Mouse (Mus musculus) kidney, adult 11 months (tissue): Measurements from ENCODE around the gene Hic2.

Source experiments
- DNase-seq: peaks from one replicate; pipeline ENCODE4 v3.0.0; 2022

Gene Hic2

GRCm38 (mm10) chr16:17277342-17278211 lies 44.2 kb downstream of the Hic2 start:
- peak; percentile 11 for DNase-seq

GRCm38 (mm10) chr16:17280471-17280870 lies 47.1 kb downstream of the Hic2 start:
- no peak for DNase-seq

GRCm38 (mm10) chr16:17283151-17283550 lies 49.8 kb downstream of the Hic2 start:
- no peak for DNase-seq

GRCm38 (mm10) chr16:17287103-17287502 lies 53.7 kb downstream of the Hic2 start:
- no peak for DNase-seq

GRCm38 (mm10) chr16:17291016-17291415 lies 57.6 kb downstream of the Hic2 start:
- no peak for DNase-seq

- peak; percentile 23 for DNase-seq
Observed at GRCm38 (mm10) chr16:17292751-17293150, 59.4 kb downstream of the Hic2 start.

- DNase-seq: no peak
Observed at GRCm38 (mm10) chr16:17300818-17301217, 67.4 kb downstream of the Hic2 start.

GRCm38 (mm10) chr16:17303521-17304245 lies 70.3 kb downstream of the Hic2 start:
- DNase-seq: no peak

GRCm38 (mm10) chr16:17307461-17307860 lies 74.1 kb downstream of the Hic2 start:
- DNase-seq: no peak

GRCm38 (mm10) chr16:17309036-17309435 lies 75.7 kb downstream of the Hic2 start:
- DNase-seq: no peak

GRCm38 (mm10) chr16:17312531-17312930 lies 79.2 kb downstream of the Hic2 start:
- DNase-seq: no peak
